Mouse (Mus musculus) fibroblast of lung, adult 2 months (primary cell): ENCODE measurements around the gene Wfdc18.
A peak's percentile ranks its signal among the peaks of the same experiment; 100 is the strongest.

Source experiments
- DNase-seq: peaks from one replicate; pipeline ENCODE4 v3.0.0-alpha.2; 2011; ENCODE audit warnings: low read depth

The Wfdc18 gene

DNA sequence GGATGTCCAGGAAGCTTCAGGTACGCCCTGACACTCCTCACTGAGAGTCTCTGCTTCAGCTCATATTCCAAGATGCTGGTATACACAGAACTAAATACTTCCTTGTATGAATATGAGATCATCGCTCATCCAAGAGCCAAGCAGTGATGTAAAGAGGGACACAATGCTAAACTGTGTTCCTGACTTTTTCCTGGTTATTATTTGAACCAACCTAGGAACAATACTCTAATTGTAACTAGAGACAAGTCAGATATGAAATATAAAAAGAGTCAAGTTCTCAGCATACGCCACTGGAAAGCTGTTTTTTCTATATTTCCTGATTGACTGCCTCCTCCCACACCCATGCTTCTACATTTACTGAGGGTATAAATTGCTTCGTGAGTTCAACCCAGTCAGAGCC lies at the start of gene Wfdc18:
Wfdc18 (plus strand) TSS at position 301 of the 400 bp plus-strand sequence.
- DNase-seq: no peak

DNA sequence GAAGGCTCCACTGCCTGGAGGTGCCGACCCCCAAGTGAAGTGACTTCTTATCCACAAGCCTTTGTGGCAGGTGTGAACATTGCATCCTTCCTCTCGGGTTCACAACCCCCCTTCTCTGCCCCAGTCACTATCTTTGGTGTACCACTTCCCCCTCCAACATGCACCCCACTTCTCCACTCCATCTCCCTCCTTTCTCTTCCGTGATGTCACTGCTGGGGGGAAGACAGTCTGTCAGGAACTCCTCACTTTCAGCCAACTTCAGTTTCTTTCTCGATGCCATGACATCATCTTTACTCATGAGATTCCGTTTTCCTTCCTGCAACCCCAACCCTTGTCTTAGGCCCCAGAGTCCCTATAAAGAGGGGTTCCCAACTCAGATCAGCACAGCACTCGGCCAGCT lies 46.6 kb upstream of the Wfdc18 start, which contains the start of gene Ccl4:
Ccl4 (plus strand) TSS at position 381 of the 400 bp plus-strand sequence.
- DNase-seq: no peak

DNA sequence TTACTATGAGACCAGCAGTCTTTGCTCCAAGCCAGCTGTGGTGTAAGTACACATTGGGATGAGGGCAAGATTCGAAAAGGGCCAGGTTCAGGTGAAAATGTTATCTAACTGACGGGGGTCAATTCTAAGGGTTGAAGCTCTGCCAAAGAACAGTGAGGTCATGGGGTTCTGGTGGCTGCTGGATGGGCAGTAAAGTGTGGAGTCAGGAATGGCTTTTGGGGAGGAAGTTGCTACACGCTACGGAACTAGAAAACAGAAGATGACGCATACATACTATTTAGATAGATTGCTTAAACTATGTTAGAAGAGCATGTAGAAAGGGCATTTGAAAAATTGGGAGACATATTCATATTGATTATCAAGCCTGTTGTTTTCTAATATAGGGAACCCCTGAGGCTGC lies 45.3 kb upstream of the Wfdc18 start:
- no peak for DNase-seq

DNA sequence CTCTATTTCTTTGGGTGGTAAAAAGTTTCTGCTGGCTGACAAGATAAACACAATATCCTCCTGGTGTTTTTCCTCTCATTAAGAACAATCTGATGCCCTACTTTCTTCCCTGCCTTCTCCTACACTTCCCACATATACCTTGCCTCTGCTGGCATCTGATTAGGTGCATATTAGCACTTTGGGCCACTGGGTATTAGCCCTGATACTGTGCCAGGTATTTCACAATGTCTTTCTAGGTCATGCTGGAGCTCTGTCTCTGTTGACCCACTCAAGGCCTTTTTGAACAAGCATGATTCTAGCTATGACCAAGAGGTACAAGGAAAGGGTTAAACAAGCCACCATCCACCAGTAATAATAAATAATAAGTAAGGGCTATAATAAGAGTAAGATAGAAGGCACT lies 37.1 kb upstream of the Wfdc18 start:
- no peak for DNase-seq

DNA sequence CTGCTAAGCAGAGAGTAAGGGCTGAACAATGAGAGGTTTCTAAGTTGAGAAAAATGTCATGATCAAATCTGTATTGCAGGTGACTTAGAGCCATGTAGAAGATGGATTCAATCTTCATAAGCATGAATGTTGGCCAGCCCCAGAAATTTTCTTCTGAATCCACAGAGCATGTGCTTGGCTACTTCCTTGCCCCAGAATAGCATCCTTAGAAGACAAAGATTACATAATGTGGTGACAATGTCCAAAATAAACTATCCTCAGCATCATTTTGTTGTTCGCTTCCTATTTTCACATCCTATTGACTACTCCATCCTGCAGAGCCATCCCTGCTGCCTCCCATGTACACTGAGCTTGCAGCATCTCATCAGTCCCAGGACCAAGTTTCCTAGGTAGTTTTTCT lies 33.1 kb upstream of the Wfdc18 start:
- no peak for DNase-seq

DNA sequence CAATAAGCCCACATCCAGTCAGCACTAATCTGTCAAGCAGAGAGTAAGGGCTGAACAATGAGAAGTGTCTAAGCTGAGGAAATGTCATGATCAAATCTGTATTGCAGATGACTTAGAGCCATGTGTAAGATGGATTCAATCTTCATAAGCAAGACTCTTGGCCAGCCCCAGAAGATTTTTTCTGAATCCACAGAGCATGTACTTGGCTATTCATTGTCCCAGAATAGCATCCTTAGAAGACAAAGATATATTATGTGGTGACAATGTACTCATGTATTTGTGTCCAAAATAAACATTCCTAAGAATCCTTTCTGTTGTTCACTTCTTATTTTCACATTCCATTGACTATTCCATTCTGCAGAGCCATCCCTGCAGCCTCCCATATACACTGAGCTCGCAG lies 18.9 kb upstream of the Wfdc18 start:
- DNase-seq: no peak

DNA sequence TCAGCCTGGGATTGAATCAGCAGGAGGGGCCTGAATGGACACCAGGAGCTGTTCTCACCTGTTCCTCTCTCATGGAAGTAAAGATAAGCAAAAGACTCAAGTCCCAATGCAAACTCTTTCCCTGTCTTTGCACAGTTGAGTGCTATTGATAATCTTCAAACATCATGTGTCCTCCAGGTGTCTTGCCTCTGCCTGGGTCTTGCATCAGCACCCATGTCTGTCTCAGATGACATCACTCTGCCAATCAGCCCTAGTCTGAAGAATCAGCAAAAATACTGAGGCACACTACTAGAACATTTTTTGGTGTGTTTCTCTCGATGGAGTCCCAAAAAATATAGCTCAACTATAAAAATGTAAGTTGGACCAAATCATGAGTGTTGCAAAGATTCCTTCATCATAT lies 16.8 kb upstream of the Wfdc18 start:
- DNase-seq: no peak

DNA sequence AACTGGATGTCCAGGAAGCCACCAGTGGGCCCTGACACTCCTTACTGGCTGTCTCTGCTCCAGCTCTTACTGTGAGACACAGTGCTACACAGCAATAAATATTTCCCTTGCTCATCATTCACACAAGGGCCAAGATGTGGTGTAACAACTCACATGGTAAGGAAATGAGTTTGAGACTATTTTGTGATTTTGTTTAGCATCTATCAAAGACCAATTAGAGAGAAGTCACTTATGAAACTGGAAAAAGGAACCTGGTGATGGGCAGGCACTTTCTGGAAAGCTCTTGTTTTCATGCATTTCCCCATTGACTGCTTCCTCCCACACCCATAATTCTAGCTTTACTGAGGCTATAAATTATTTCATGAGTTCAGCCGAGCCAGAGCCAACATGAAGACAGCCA lies 5.1 kb upstream of the Wfdc18 start, which contains the start of gene Wfdc17:
Wfdc17 (plus strand) TSS at position 287 of the 400 bp plus-strand sequence.
- DNase-seq: no peak

DNA sequence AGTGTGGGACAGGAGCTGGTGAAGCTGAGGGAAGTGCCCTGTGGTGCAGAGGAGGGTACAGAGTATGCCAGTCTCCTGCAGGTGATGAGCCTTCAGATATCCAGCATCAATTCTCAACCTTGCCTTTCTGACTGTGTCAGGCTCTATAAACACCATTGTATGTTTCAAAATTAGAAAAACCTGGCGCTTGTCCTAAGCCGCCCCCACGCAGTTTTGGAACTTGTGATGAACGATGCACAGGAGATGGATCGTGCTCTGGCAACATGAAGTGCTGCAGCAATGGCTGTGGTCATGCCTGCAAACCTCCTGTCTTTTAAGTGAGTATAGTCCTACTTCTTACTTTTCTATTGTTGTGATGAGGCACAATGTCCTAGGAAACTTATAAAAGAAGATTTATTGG lies 868 bp downstream of the Wfdc18 start:
- DNase-seq: no peak

DNA sequence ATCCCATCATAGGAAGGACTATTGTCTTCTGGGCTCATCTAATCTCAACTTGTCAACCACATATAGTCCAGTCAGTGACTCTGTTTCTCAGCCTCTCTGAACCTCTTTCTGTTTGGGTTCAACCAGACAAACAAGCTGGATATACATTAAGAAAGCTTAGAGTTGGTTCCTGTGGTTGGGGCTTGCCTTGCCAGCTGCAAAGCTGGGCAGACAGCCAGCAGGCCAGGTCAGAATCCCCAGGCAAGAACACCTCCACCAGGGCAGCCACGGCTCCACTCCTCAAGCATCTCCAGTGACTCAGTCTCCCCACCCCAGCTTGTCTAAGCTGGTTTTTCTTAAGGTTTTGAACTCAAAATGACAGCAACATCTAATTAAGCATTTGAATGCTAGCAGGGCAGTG lies 3.9 kb downstream of the Wfdc18 start:
- DNase-seq: no peak

DNA sequence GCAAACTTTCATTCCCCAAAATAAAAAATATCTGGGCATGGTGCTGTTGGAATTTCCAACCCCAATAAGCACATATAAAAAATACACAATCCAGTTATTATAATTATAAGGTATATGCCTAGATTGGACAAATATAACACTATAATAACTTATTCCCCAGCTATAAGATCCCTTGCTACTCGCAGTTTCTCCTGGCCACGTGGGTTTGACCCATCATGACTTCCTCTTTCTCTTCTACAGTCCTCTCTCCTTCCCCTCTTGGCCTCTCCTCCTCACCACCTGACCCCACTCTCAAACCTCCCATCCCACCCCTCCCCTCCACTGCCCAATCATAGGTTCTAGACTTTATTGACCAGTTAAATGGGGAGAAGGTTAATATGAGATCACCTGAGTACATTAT lies 5.1 kb downstream of the Wfdc18 start:
- no peak for DNase-seq

DNA sequence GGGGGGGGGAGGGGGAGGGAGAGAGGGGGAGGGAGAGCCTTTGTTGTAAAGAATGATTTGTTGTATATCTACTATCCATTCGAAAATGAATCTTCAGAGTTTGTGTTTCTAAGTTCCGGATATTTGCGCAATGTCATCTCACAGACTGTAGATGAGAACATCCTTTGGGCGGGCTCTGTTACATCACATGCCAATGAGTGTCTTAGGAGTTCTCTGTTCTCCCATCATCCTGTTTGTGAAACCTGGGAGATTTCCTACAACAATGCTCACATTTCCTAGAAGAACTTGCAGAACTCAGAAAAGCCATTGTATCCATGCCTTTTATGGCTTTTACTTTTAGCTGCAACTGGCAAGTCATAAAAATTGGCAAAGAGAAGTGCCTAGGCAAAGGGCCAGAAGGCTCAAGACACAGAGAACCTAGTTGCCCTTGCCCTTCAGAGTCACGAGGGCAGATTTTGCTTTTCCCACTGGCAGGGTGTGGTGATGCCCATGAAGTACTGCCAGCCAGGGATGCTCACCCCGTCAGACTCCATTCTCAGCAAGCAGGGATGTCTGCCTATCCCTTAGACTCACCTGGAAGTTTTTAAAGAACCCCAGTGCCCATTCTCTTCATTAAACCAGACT lies 8.3 kb downstream of the Wfdc18 start:
- peak; percentile 36 for DNase-seq

DNA sequence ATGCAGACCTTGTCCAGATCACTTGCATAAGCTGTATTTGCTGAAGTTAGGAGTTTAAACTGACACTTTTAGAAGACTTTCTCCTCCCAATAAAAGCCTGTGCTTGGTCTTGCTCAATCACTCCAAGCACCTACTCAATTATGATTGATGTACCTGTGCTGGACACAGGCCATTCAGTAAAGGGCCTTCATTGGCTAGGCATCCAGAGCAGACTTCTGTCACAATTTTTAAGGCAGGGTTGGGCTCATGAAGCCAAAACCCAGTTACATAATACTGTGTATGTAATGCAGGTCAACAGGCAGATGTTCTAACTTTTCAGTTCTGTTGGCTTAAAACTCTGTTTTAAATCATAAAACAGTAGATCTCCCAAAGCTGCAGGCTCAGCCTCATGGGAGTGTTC lies 12.0 kb downstream of the Wfdc18 start:
- DNase-seq: no peak

DNA sequence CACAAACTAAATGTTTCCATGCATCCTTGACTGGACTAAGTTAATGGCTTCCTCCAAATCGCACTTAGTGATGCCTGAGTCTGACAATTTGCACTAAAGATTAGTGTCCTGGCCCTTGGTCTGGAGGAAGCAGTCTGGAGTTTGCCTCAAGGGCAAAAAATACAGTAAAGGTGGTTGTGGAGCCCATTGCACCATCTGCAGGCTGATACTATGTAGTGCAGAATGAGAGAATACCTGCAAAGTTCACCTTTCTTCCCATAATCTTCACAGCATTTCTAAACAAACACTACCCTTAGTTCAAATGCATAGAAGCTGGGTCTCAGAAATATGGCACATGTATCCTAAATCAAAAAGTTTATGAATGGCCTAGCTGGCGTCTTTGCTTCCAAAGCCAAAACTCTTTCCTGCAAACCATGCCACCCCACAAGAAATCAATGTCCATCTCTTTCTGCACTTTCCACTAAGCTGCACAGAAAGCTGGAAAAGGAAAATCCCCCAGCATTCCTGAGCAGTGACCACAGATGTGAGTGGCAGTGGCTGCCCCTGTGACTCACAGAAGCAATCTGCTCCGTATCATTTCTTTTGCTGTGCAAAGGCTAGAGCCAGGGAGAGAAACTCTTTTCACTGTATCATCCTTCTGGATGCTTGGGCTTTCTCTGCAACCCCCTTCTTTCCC lies 20.1 kb downstream of the Wfdc18 start:
- no peak for DNase-seq

DNA sequence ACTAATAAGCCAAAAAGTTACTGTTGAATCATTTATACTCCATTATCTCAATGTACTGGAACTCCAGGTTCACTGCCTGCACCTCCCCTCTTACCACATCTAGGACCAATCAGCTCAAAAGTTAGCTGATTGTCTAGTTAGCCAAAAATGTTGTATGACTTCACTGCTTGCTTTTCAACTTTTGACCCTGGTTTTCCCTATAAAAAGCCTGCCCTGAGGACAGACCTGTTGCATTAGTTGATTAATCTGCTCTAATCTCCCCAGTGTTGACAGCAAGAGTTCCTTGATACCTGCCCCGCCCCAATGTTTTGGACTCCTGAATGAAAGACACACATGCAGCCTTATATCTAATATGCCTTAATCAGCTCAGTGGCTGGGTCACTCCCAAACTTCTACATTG lies 22.3 kb downstream of the Wfdc18 start:
- DNase-seq: no peak

DNA sequence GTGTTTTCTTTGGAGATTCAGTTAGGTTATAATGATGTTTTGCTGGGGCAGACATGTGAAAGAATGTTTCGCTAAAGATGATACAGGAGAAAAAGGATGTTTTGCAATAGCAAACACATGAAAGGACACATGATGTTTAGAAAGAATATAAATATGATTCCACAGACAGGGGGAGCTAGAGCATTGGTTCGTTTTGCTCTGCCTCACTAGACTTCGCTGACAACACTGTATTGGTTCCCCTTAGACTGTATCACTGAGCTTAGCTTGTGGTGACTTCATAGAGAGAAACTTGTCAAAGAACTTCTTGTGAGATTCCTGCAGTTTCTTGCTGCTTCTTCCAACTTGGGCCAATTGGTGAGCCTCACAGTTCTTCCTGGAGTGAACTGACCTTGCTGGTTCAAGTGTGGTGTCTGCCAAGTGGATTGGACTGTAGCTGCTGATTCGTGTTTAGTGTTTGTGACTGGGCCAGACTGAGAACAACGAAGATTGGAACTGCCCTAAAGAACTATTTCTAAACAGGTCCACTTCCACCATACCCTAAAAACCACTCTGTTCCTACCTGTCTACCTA lies 24.3 kb downstream of the Wfdc18 start:
- DNase-seq: no peak

DNA sequence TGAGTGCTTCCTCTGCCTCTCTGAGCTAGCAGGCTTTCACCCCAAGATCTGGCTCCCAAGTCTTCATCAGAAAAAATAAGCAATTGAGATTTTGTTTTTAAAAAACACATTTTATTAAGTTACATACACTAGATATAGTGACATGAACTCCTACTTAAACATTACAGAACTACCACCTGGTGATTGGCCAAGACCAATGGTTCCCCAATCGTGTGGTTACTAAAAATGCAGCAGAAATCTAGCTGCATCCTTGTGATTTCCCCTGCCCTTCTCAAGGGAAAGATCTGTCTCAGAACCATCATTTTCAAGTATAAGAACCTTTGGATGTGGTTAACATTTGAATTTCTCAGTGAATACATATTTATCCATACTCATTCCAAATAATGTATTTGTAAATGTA lies 25.4 kb downstream of the Wfdc18 start:
- DNase-seq: no peak

DNA sequence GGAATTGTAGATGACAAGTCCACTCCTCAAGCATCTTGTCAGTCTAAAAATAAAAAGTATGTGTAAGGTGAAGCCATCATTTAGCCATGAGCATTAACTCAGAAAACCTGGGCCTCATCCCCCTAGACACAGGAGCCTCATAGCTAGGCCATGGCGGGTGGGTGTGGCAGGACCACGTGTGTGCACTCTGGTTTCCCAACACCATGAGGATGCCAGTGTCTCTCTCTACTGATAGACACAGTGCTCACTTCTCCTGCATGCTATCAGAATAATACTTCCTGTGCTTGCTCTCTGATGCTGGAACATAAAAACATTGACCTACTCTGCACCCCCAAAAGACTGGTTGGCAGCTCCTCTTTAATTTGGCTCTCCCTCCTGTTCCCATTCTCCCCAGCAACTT lies 27.1 kb downstream of the Wfdc18 start:
- no peak for DNase-seq

DNA sequence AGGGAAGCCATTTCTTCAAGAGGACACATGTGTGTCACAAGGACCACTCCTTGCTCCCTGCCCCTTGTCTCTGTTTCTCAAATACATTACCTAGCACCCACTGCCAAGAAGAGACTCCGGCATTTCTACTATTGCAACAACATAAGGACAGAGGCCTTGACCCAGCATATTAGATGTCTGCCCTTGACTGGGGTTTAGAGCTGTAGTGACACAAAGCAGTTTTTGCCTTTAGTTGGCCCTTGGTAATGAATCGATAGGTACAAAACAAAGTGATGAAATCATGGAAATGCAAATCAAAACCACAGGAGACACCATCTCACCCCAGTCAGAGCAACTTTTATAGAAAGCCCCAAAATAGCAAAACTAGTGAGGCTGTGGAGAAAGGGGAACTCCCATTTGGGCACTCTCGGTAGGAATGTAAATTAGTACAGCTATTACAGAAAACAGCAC lies 28.3 kb downstream of the Wfdc18 start:
- DNase-seq: no peak

DNA sequence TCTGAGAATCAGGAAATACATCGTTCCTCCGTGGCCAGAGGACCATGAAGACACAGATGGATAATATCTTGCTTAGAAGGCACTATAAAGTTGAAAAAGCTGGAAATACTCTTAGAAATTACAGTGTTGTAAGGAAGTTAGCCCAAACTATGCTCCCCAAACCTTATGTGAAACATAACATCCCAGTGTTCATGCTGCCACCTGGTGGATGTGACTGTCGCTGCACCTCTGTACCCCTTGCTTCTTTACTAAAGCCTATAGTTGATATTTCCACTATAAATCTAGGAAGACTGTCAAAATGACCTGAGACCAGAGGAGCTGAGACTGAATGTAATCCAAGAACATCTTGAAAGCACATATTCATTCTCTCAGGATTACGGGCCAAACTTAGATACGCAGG lies 30.4 kb downstream of the Wfdc18 start:
- DNase-seq: no peak

DNA sequence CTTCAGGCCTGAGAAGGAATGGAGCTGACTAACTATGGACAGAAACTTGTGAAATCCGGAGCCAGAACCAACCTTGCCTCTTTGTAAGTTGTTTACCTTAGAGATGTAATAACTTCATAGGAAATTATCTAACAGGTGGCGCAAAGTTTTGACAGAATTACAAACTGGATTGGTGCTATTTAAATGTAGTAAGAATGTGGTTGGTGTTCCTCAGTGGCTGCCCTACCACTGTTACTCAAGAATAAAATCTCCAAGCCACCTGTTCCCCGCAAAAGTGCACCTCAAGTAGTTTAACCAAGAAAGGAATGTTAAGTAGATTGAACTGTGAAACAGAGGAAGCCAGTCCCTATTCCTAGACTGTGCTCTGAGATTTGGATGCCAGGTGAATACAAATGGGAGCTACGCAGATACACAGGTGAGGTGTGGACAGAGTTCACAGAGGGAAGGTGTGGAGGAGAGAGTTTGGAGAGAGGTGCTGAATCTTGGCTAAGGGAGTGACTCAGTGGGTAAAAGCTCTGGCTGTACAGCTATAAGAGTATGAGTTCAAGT lies 31.7 kb downstream of the Wfdc18 start:
- DNase-seq: no peak

DNA sequence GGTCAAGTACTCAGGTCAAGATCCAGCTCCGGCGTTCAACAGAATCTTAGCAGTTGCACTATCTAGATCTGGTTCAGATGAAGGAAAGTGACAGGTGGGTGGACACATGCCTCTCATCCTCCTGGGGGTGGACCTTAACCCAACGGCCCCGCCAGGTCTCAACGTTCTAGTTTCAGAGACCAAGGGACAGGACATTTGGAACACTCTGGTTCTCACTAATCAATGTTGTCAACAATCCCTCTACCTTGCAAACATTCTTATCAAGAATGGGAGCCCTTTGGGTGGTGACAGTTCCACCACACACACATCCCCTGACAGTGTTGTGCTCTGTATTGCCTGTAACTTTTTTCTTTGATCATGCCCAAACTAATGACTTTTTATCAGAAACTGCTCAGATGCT lies 33.0 kb downstream of the Wfdc18 start:
- no peak for DNase-seq

DNA sequence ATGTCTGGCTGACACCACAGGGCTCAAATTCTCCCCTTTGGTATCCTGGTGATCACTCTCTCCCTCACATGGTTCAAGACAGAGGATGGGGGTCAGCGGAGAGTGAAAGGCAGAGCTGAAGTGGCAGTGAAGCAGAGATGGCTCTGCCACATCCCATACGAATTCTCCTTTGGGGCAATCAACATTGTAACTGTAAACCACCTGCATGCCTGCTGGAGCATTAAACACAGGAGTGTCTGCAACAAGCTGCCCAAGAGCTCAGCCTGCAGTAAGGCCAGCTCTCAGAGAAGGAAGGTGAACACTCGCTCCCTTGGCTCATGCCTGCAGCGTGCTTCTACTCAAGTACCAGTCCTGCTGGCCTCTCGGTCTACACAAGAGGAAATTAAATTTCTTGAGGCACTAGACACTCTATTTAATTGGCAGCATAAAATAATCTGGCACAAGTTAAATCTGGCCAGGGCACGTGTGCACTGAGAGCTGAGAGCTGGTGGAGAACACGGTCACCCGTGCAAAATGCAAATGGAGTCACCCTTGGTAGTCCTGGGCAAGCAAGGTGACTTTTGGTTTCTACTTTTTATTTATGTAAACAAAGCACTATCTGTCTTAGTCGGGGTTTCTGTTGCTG lies 34.0 kb downstream of the Wfdc18 start:
- no peak for DNase-seq
